Mouse (Mus musculus) spleen, adult 2 months (tissue): ENCODE measurements around the gene Pcyt1b. TPM values are rescaled to one million over a fixed set of nuclear protein-coding genes. Genes with fewer than 3 reads are reported as not detected.

Experiments
- DNase-seq, 2 experiments: peaks; one replicate each; pipeline versions ENCODE4 v3.0.0 to v3.0.0-alpha.2; 2012 to 2021; ENCODE audit warnings: low spot score in 2 of 2, low read depth in 1 of 2
- H3K27ac ChIP-seq: fragments of 200-500 bp; 2 replicates; pipeline ENCODE4 v1.5.1; 2012; ENCODE audit warnings: low read length, inconsistent platforms; ENCODE audit not compliant: insufficient read depth
- H3K27me3 ChIP-seq: fragments of 200-500 bp; 2 replicates; pipeline ENCODE4 v1.6.1; 2012; ENCODE audit warnings: mild to moderate bottlenecking, moderate library complexity, low read length, inconsistent platforms; ENCODE audit not compliant: control insufficient read depth, insufficient read depth
- H3K36me3 ChIP-seq: fragments of 200-500 bp; 2 replicates; pipeline ENCODE4 v1.6.1; 2012; ENCODE audit warnings: mild to moderate bottlenecking, low read length, inconsistent platforms; ENCODE audit not compliant: control insufficient read depth, insufficient read depth
- H3K4me1 ChIP-seq: fragments of 200-500 bp; 2 replicates; pipeline ENCODE4 v1.6.1; 2011; ENCODE audit warnings: inconsistent platforms; ENCODE audit not compliant: control insufficient read depth, insufficient read depth, insufficient read length
- H3K4me3 ChIP-seq: fragments of 200-500 bp; 2 replicates; pipeline ENCODE4 v1.5.1; 2011; ENCODE audit warnings: mild to moderate bottlenecking, inconsistent platforms; ENCODE audit not compliant: insufficient read depth, insufficient read length; ENCODE audit errors: extremely low read depth
- CTCF ChIP-seq: fragments of 200-500 bp; IDR thresholded peaks from 2 replicates; pipeline ENCODE4 v1.5.1; 2011; ENCODE audit warnings: mild to moderate bottlenecking, inconsistent platforms; ENCODE audit not compliant: insufficient read depth, insufficient read length, insufficient replicate concordance; ENCODE audit errors: extremely low read depth
- POLR2A ChIP-seq: fragments of 200-500 bp; IDR thresholded peaks from 2 replicates; pipeline ENCODE4 v1.6.1; 2011; ENCODE audit warnings: low read depth, low read length, inconsistent platforms
- WGBS: fragments of 180-500 bp; shearing (Covaris S2); methylation state at CpG from one replicate; pipeline ENCODE4 v1.1.7; 2018; 5-methylcytosine and 5-hydroxymethylcytosine counted together
- polyA plus RNA-seq: library from polyadenylated mRNA; depleted of rRNA; stranded (reverse); fragments of >200 nt; gene quantifications from 2 replicates; pipeline ENCODE4 v1.2.3, GENCODE M21; 2012

Pcyt1b gene
- polyA plus RNA-seq, 1 experiment, result 0.85 TPM

- no peaks in the 10 kb centered on the region for H3K27me3 ChIP-seq
- DNase-seq, result no peak
- no peaks in the 10 kb centered on the region for H3K36me3 ChIP-seq
- H3K4me1 ChIP-seq, result peaks cover 4% of the 10 kb centered on the region; the same call in 1 of the 2 replicates
- TF ChIP-seq CTCF (no peak), POLR2A (no peak)
- 49% methylated on average over 8 of the region's 8 CpGs for WGBS
- no peak overlapping the region for H3K27ac ChIP-seq
- H3K4me3 ChIP-seq, result no peak overlapping the region
These were observed 36.0 kb downstream of the Pcyt1b start for GRCm38 (mm10) chrX:93690672-93691071.

DNA sequence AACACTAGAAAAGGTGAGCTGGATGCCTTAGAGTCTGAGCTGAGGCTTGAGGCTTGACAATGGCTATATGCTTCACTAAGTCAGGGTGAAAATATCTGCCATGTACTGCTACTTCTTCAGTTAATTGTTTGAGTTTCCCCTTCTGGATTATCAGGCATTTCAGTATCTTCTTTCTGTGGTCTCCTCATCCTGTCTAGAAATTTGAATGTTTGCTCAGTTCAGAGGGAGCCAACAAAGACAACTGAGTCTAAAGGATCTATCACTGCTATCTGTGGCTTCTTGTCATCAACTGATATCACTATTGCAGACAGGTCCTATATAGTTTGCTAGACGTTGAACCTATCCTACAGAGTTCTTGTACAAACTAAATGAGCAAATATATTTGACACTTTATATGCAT is 42.9 kb downstream of the Pcyt1b start:
- Histone ChIP-seq H3K4me3 (no peak overlapping the region), H3K36me3 (no peaks in the 10 kb centered on the region), H3K27ac (no peak overlapping the region), H3K27me3 (no peaks in the 10 kb centered on the region), H3K4me1 (no peaks in the 10 kb centered on the region)
- TF ChIP-seq CTCF (no peak), POLR2A (no peak)
- no peak for DNase-seq
- WGBS, result 83% methylated on average over 1 of the region's 1 CpGs

DNA sequence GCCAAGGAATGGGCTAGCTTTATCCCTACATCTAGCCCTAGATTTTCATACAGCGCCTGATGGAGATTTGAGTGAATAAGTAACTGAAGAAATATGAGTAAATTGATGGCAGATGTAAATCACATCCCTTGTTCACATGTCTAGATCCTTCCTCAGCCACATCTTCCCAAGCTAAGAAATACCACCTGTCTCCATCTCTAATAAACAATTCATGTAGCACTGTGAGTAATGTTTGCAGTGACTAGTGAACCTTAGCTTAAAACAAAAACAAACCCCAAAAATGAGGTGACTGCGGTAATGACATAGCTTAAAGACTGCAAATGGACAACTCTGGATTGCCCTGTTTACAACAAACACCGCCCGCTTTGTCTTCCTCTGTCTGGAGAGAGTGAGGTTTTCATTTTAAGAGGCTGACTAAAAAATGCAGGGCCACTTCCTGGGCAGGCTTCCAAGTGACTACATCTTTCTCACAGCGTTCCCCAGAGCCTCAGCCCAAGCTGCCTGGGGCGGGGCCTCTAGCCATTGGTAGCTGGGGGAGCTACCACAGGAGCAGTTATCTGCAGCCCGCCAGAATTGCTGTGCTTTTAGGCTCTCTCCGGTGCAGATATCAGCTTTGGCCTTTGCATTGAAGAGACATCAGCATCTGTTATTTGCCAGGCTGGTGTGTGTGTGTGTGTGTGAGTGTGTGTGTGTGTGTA is 46.0 kb downstream of the Pcyt1b start:
- Histone ChIP-seq H3K4me1 (no peaks in the 10 kb centered on the region), H3K4me3 (no peak overlapping the region), H3K27me3 (no peaks in the 10 kb centered on the region), H3K27ac (no peak overlapping the region), H3K36me3 (no peaks in the 10 kb centered on the region)
- TF ChIP-seq POLR2A (no peak), CTCF (no peak)
- no peak for DNase-seq
- 41% methylated on average over 8 of the region's 8 CpGs for WGBS

GRCm38 (mm10) chrX:93712566-93712965 is 57.9 kb downstream of the Pcyt1b start:
- TF ChIP-seq CTCF (no peak), POLR2A (no peak)
- Histone ChIP-seq H3K4me1 (no peaks in the 10 kb centered on the region), H3K27ac (no peak overlapping the region), H3K27me3 (no peaks in the 10 kb centered on the region), H3K36me3 (no peaks in the 10 kb centered on the region), H3K4me3 (no peak overlapping the region)
- WGBS, result 48% methylated on average over 1 of the region's 1 CpGs
- DNase-seq, result no peak

DNA sequence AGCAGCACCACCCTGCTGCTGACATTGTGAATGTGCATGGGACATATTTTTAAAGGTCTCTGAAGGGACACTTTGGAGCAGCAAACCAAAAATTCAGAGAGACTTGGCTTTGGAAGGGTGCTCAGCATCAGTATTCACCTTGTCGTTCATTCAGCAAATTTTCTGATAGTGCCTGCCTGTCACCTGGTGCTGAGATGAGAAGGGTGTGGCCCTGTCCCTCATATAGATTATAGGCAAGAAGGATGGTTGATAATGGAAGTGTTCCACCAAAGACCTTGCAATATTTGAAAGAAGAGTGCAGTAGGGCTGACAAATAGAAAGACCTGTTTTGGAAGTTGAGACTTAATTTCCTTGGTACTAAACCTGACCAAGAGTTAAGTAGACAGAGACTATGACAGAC is 74.9 kb downstream of the Pcyt1b start:
- 75% methylated on average over 1 of the region's 1 CpGs for WGBS
- no peak for TF ChIP-seq POLR2A
- TF ChIP-seq CTCF, result no peak
- Histone ChIP-seq H3K27ac (no peak overlapping the region), H3K4me1 (no peaks in the 10 kb centered on the region), H3K4me3 (no peak overlapping the region), H3K36me3 (no peaks in the 10 kb centered on the region), H3K27me3 (no peaks in the 10 kb centered on the region)
- DNase-seq, result no peak

GRCm38 (mm10) chrX:93730854-93731253 is 76.2 kb downstream of the Pcyt1b start:
- TF ChIP-seq CTCF (no peak), POLR2A (no peak)
- Histone ChIP-seq H3K4me1 (no peaks in the 10 kb centered on the region), H3K36me3 (no peaks in the 10 kb centered on the region), H3K4me3 (no peak overlapping the region), H3K27me3 (no peaks in the 10 kb centered on the region), H3K27ac (no peak overlapping the region)
- DNase-seq, result no peak
- 88% methylated on average over 8 of the region's 8 CpGs for WGBS

GRCm38 (mm10) chrX:93732407-93732806 is 77.7 kb downstream of the Pcyt1b start:
- H3K36me3 ChIP-seq, result no peaks in the 10 kb centered on the region

More at GRCm38 (mm10) chrX:93732407-93732806, 77.7 kb downstream of the Pcyt1b start:
- Histone ChIP-seq H3K27ac (no peak overlapping the region), H3K4me3 (no peak overlapping the region), H3K27me3 (no peaks in the 10 kb centered on the region), H3K4me1 (no peaks in the 10 kb centered on the region)
- no peak for TF ChIP-seq POLR2A
- TF ChIP-seq CTCF, result no peak
- DNase-seq, result no peak
